Mouse (Mus musculus): ENCODE results near the gene Trp53tg5. TPM values are rescaled to one million over a fixed set of nuclear protein-coding genes. Genes with fewer than 3 reads are reported as not detected.
A peak's percentile ranks its signal among the peaks of the same experiment; 100 is the strongest.

Gene Trp53tg5
- polyA plus RNA-seq, 1 experiment: not detected

GRCm38 (mm10) chr2:164465161-164465560, 8.4 kb downstream of the Trp53tg5 start:
- H3K4me1 ChIP-seq: peaks cover 24% of the 10 kb centered on the region
- no peak overlapping the region for H3K4me3 ChIP-seq (replicated peaks)
- no peaks in the 10 kb centered on the region for H3K9me3 ChIP-seq
- H3K27me3 ChIP-seq (replicated peaks): peaks cover 7% of the 10 kb centered on the region
- TF ChIP-seq GATA1 (IDR thresholded peaks at IDR 0.05; ENCODE audit: borderline replicate concordance, low read length): no peak
- no peak for TF ChIP-seq FLI1 (IDR thresholded peaks at IDR 0.05; ENCODE audit: low read length)
- H3K36me3 ChIP-seq (replicated peaks; ENCODE audit: low read length): peaks cover 60% of the 10 kb centered on the region

- Histone ChIP-seq H3K36me3 (replicated peaks; ENCODE audit: low read length) (peaks cover 35% of the 10 kb centered on the region), H3K27me3 (replicated peaks) (peaks cover 8% of the 10 kb centered on the region), H3K4me1 (peaks cover 28% of the 10 kb centered on the region), H3K4me3 (replicated peaks) (peak within 1 kb of the TSS; percentile 98), H3K9me3 (no peaks in the 10 kb centered on the region)
- TF ChIP-seq GATA1 (IDR thresholded peaks at IDR 0.05; ENCODE audit: borderline replicate concordance, low read length) (no peak), FLI1 (IDR thresholded peaks at IDR 0.05; ENCODE audit: low read length) (peak; percentile 77)
These were observed 12.6 kb downstream of the Trp53tg5 start, which contains the start of gene Gm20458 for GRCm38 (mm10) chr2:164460745-164461551. Gm20458 (plus strand) TSS chr2:164460967.

- Histone ChIP-seq H3K4me3 (replicated peaks) (no peak overlapping the region), H3K4me1 (peaks cover 28% of the 10 kb centered on the region), H3K9me3 (no peaks in the 10 kb centered on the region), H3K36me3 (replicated peaks; ENCODE audit: low read length) (peaks cover 11% of the 10 kb centered on the region), H3K27me3 (replicated peaks) (peaks cover 25% of the 10 kb centered on the region)
- TF ChIP-seq FLI1 (IDR thresholded peaks at IDR 0.05; ENCODE audit: low read length) (no peak), GATA1 (IDR thresholded peaks at IDR 0.05; ENCODE audit: borderline replicate concordance, low read length) (no peak)
These were observed 15.0 kb downstream of the Trp53tg5 start for GRCm38 (mm10) chr2:164458535-164458934.

GRCm38 (mm10) chr2:164457942-164458341, 15.6 kb downstream of the Trp53tg5 start:
- H3K4me3 ChIP-seq (replicated peaks): no peak overlapping the region
- no peaks in the 10 kb centered on the region for H3K9me3 ChIP-seq
- H3K4me1 ChIP-seq: peaks cover 28% of the 10 kb centered on the region
- H3K27me3 ChIP-seq (replicated peaks): peaks cover 29% of the 10 kb centered on the region
- H3K36me3 ChIP-seq (replicated peaks; ENCODE audit: low read length): peaks cover 5% of the 10 kb centered on the region
- TF ChIP-seq FLI1 (IDR thresholded peaks at IDR 0.05; ENCODE audit: low read length) (no peak), GATA1 (IDR thresholded peaks at IDR 0.05; ENCODE audit: borderline replicate concordance, low read length) (no peak)

- no peaks in the 10 kb centered on the region for H3K36me3 ChIP-seq (replicated peaks; ENCODE audit: low read length)
- no peaks in the 10 kb centered on the region for H3K9me3 ChIP-seq
- H3K27me3 ChIP-seq (replicated peaks): peaks cover 37% of the 10 kb centered on the region
- peak within 1 kb of the TSS; percentile 87 for H3K4me3 ChIP-seq (replicated peaks)
- H3K4me1 ChIP-seq: peaks cover 21% of the 10 kb centered on the region
- TF ChIP-seq FLI1 (IDR thresholded peaks at IDR 0.05; ENCODE audit: low read length) (no peak), GATA1 (IDR thresholded peaks at IDR 0.05; ENCODE audit: borderline replicate concordance, low read length) (no peak)
These were observed 16.6 kb downstream of the Trp53tg5 start, which contains the start of gene Sys1 for GRCm38 (mm10) chr2:164456864-164457300. Sys1 (plus strand) TSS chr2:164456964.

- TF ChIP-seq FLI1 (IDR thresholded peaks at IDR 0.05; ENCODE audit: low read length) (no peak), GATA1 (IDR thresholded peaks at IDR 0.05; ENCODE audit: borderline replicate concordance, low read length) (no peak)
- H3K9me3 ChIP-seq: no peaks in the 10 kb centered on the region
- H3K27me3 ChIP-seq (replicated peaks): peaks cover 42% of the 10 kb centered on the region
- H3K4me1 ChIP-seq: peaks cover 20% of the 10 kb centered on the region
- no peak overlapping the region for H3K4me3 ChIP-seq (replicated peaks)
- H3K36me3 ChIP-seq (replicated peaks; ENCODE audit: low read length): no peaks in the 10 kb centered on the region
These were observed 17.1 kb downstream of the Trp53tg5 start for GRCm38 (mm10) chr2:164456413-164456812.

- TF ChIP-seq FLI1 (IDR thresholded peaks at IDR 0.05; ENCODE audit: low read length) (no peak), GATA1 (IDR thresholded peaks at IDR 0.05; ENCODE audit: borderline replicate concordance, low read length) (no peak)
- H3K4me3 ChIP-seq (replicated peaks): no peak overlapping the region
- peaks cover 2% of the 10 kb centered on the region for H3K9me3 ChIP-seq
- peaks cover 49% of the 10 kb centered on the region for H3K27me3 ChIP-seq (replicated peaks)
- no peaks in the 10 kb centered on the region for H3K36me3 ChIP-seq (replicated peaks; ENCODE audit: low read length)
- peaks cover 20% of the 10 kb centered on the region for H3K4me1 ChIP-seq
These were observed 17.9 kb downstream of the Trp53tg5 start for GRCm38 (mm10) chr2:164455421-164456190.

GRCm38 (mm10) chr2:164454846-164455245, 18.7 kb downstream of the Trp53tg5 start:
- Histone ChIP-seq H3K4me3 (replicated peaks) (no peak overlapping the region), H3K4me1 (peaks cover 20% of the 10 kb centered on the region)

GRCm38 (mm10) chr2:164453887-164454500, 19.5 kb downstream of the Trp53tg5 start:
- Histone ChIP-seq H3K9me3 (peaks cover 16% of the 10 kb centered on the region), H3K4me3 (replicated peaks) (no peak overlapping the region), H3K4me1 (peaks cover 20% of the 10 kb centered on the region), H3K27me3 (replicated peaks) (peaks cover 63% of the 10 kb centered on the region), H3K36me3 (replicated peaks; ENCODE audit: low read length) (no peaks in the 10 kb centered on the region)
- TF ChIP-seq FLI1 (IDR thresholded peaks at IDR 0.05; ENCODE audit: low read length) (no peak), GATA1 (IDR thresholded peaks at IDR 0.05; ENCODE audit: borderline replicate concordance, low read length) (no peak)

More at GRCm38 (mm10) chr2:164454846-164455245, 18.7 kb downstream of the Trp53tg5 start:
- Histone ChIP-seq H3K27me3 (replicated peaks) (peaks cover 56% of the 10 kb centered on the region), H3K36me3 (replicated peaks; ENCODE audit: low read length) (no peaks in the 10 kb centered on the region), H3K9me3 (peaks cover 9% of the 10 kb centered on the region)
- TF ChIP-seq GATA1 (IDR thresholded peaks at IDR 0.05; ENCODE audit: borderline replicate concordance, low read length) (no peak), FLI1 (IDR thresholded peaks at IDR 0.05; ENCODE audit: low read length) (no peak)

Measured in megakaryocyte, embryonic 14.5 days (primary cell).